ENCODE assay signal across 16 mouse cellular contexts in genomic region chr2:164773229-164773988, GRCm38 (mm10). TPM values are rescaled to one million over a fixed set of nuclear protein-coding genes. Genes with fewer than 3 reads are reported as not detected.
DNase-seq lines count a peak whose midpoint lies in the region; ATAC-seq and TF ChIP-seq lines count a peak whose summit lies in the region.
"Had no signal": no experiment of that assay in that cellular context is flagged by ENCODE, and none has a peak within 500 bp of the region (broad histone marks: within the 10 kb centered on the region; RNA-seq: fewer than 3 reads in every experiment).

No protein-coding gene starts in this region.

- no peak for TF ChIP-seq RAD21 in CH12.LX (IDR thresholded peaks at IDR 0.05; ENCODE audit: low read depth, low read length)

- H3K4me2 ChIP-seq in intestine, embryonic 15.5 days (replicated peaks) = no peak overlapping the region
- H3K4me2 ChIP-seq in intestine, postnatal 0 days (replicated peaks; ENCODE audit: low read depth) = no peak overlapping the region
- H3K4me2 ChIP-seq in CH12.LX (ENCODE audit: insufficient read depth, low read depth, poor library complexity, severe bottlenecking) = no peak overlapping the region
- H3K4me2 ChIP-seq in liver, postnatal 0 days (ENCODE audit: low read depth, low read length) = peak overlapping the region; percentile 94
- no peak overlapping the region for H3K4me2 ChIP-seq in hindbrain, embryonic 13.5 days
- H3K4me2 ChIP-seq: hindbrain, embryonic 15.5 days had no signal

- peaks cover 2% of the 10 kb centered on the region for H3K36me3 ChIP-seq in intestine, embryonic 15.5 days
- H3K36me3 ChIP-seq in intestine, postnatal 0 days (ENCODE audit: control insufficient read depth, insufficient read depth) = peaks cover 11% of the 10 kb centered on the region; the same call in 1 of the 2 replicates
- peaks cover 17 to 33% of the 10 kb centered on the region in 2 experiments for H3K36me3 ChIP-seq in CH12.LX (replicated peaks in 1 of 2; ENCODE audit: control insufficient read depth in 1 of 2, insufficient read depth in 1 of 2, low read length in 1 of 2)
- peaks cover 24% of the 10 kb centered on the region for H3K36me3 ChIP-seq in liver, postnatal 0 days (replicated peaks; ENCODE audit: insufficient read depth, low read length)
- peaks cover under 1% of the 10 kb centered on the region; the same call in 1 of the 2 replicates for H3K36me3 ChIP-seq in hindbrain, embryonic 13.5 days
- H3K36me3 ChIP-seq: hindbrain, embryonic 15.5 days had no signal

- 0 out of 2 replicates have a peak overlapping the region, but pooled peaks have one; percentile 22 for H3K27ac ChIP-seq in intestine, embryonic 15.5 days
- no peak overlapping the region for H3K27ac ChIP-seq in intestine, postnatal 0 days (ENCODE audit: low read depth, low read length)
- no peak overlapping the region for H3K27ac ChIP-seq in CH12.LX (ENCODE audit: insufficient read depth, low read depth)
- H3K27ac ChIP-seq in embryonic fibroblast, embryonic 13.5 days (ENCODE audit: insufficient read depth, low read length) = no peak overlapping the region
- H3K27ac ChIP-seq in liver, postnatal 0 days (ENCODE audit: low read depth) = peak overlapping the region; percentile 86
- no peak overlapping the region for H3K27ac ChIP-seq in hindbrain, embryonic 13.5 days
- H3K27ac ChIP-seq: forebrain, embryonic 10.5 days; hindbrain, embryonic 15.5 days had no signal

- DNase-seq in CH12.LX (ENCODE audit: extremely low read depth) = no peak
- DNase-seq in liver, postnatal 0 days = no peak
- DNase-seq in frontal cortex, postnatal 25 days (ENCODE audit: low spot score in 2 of 2) = no peak
- DNase-seq: adrenal gland, postnatal 25 days; cerebellum, adult 9-11 months; kidney, adult 18-20 months; kidney, postnatal 25 days; layer of hippocampus, adult 9-11 months had no signal

- no peak overlapping the region for H3K4me3 ChIP-seq in intestine, embryonic 15.5 days (replicated peaks)
- no peak overlapping the region for H3K4me3 ChIP-seq in intestine, postnatal 0 days (ENCODE audit: low read depth, low read length)
- H3K4me3 ChIP-seq in CH12.LX (replicated peaks in 1 of 3; ENCODE audit: low read depth in 2 of 3, low read length in 2 of 3, poor library complexity in 1 of 3) = no peak overlapping the region
- no peak overlapping the region for H3K4me3 ChIP-seq in embryonic fibroblast, embryonic 13.5 days (ENCODE audit: insufficient read depth, low read length)
- peak overlapping the region; percentile 0; the same call in 1 of the 2 replicates for H3K4me3 ChIP-seq in liver, postnatal 0 days (ENCODE audit: low read depth, low read length)
- no peak overlapping the region for H3K4me3 ChIP-seq in hindbrain, embryonic 13.5 days
- H3K4me3 ChIP-seq: forebrain, embryonic 10.5 days; hindbrain, embryonic 15.5 days had no signal

- no peaks in the 10 kb centered on the region for H3K27me3 ChIP-seq in intestine, embryonic 15.5 days (replicated peaks)
- H3K27me3 ChIP-seq in intestine, postnatal 0 days (replicated peaks; ENCODE audit: control insufficient read depth, insufficient read depth, low read length) = no peaks in the 10 kb centered on the region
- peaks cover 20% of the 10 kb centered on the region for H3K27me3 ChIP-seq in CH12.LX (replicated peaks)
- peaks cover 6% of the 10 kb centered on the region; the same call in 1 of the 2 replicates for H3K27me3 ChIP-seq in liver, postnatal 0 days (ENCODE audit: insufficient read depth, low read length)
- H3K27me3 ChIP-seq in hindbrain, embryonic 13.5 days = 0 out of 2 replicates have a peak, but pooled peaks cover 3% of the 10 kb centered on the region
- H3K27me3 ChIP-seq: hindbrain, embryonic 15.5 days had no signal

- peaks cover 10% of the 10 kb centered on the region; the same call in 1 of the 2 replicates for H3K79me2 ChIP-seq in CH12.LX (replicated peaks; ENCODE audit: control insufficient read depth, extremely low read depth, insufficient read depth, poor library complexity, severe bottlenecking)

- WGBS in intestine, embryonic 15.5 days = 74% methylated on average over 14 of the region's 14 CpGs
- WGBS in intestine, postnatal 0 days = 72% methylated on average over 14 of the region's 14 CpGs
- 68% methylated on average over 14 of the region's 14 CpGs for WGBS in liver, postnatal 0 days (ENCODE audit: insufficient replicate concordance)
- whole genome bisulfite sequencing in hindbrain, embryonic 13.5 days = 82% methylated on average over 14 of the region's 14 CpGs

- H3K9ac ChIP-seq in intestine, embryonic 15.5 days = no peak overlapping the region
- no peak overlapping the region for H3K9ac ChIP-seq in intestine, postnatal 0 days (ENCODE audit: low read depth, low read length)
- no peak overlapping the region for H3K9ac ChIP-seq in CH12.LX (ENCODE audit: insufficient read depth, low read depth)
- H3K9ac ChIP-seq in liver, postnatal 0 days (replicated peaks) = peak overlapping the region; percentile 3
- no peak overlapping the region for H3K9ac ChIP-seq in hindbrain, embryonic 13.5 days
- H3K9ac ChIP-seq: hindbrain, embryonic 15.5 days had no signal

- in situ Hi-C loops in CH12.LX (cut with MboI; ENCODE audit: low pct_ligation_motif_present, low pct_unique_long_range_greater_than_20kb, low sequenced_read_pairs) = no loop called here

- dilution Hi-C loops in CH12.LX (cut with MboI; ENCODE audit: extremely low pct_ligation_motif_present, extremely low pct_unique_long_range_greater_than_20kb, low sequenced_read_pairs) = no loop called here

- TF ChIP-seq POLR2A in CH12.LX (IDR thresholded peaks at IDR 0.05; ENCODE audit: low read depth, low read length) = peak; percentile 24
- TF ChIP-seq POLR2A in embryonic fibroblast, embryonic 13.5 days (IDR thresholded peaks at IDR 0.05; ENCODE audit: low read depth, low read length) = peak; percentile 29; the same call in 1 of the 2 replicates

- no peak for TF ChIP-seq CTCF in intestine, postnatal 0 days (IDR thresholded peaks at IDR 0.05; ENCODE audit: low read depth)
- no peak for TF ChIP-seq CTCF in CH12.LX (conservative IDR thresholded peaks at IDR 0.05 in 1 of 2, IDR thresholded peaks at IDR 0.05 in 1 of 2; ENCODE audit: low read depth in 2 of 2, low read length in 2 of 2)
- TF ChIP-seq CTCF in embryonic fibroblast, embryonic 13.5 days (IDR thresholded peaks at IDR 0.05; ENCODE audit: borderline replicate concordance, insufficient read depth, low read length) = no peak
- no peak for TF ChIP-seq CTCF in liver, postnatal 0 days (IDR thresholded peaks at IDR 0.05; ENCODE audit: low read depth)

- ATAC-seq in intestine, embryonic 15.5 days = no peak
- ATAC-seq in intestine, postnatal 0 days = no peak
- no peak for ATAC-seq in liver, postnatal 0 days
- no peak for ATAC-seq in hindbrain, embryonic 13.5 days (ENCODE audit: low FRiP score)
- ATAC-seq: lung, postnatal 0 days had no signal

- no peaks in the 10 kb centered on the region for H3K9me3 ChIP-seq in intestine, embryonic 15.5 days
- H3K9me3 ChIP-seq in intestine, postnatal 0 days (ENCODE audit: control insufficient read depth) = no peaks in the 10 kb centered on the region
- H3K9me3 ChIP-seq in CH12.LX (replicated peaks; ENCODE audit: low read length) = no peaks in the 10 kb centered on the region
- H3K9me3 ChIP-seq in liver, postnatal 0 days (ENCODE audit: low read length) = no peaks in the 10 kb centered on the region
- no peaks in the 10 kb centered on the region for H3K9me3 ChIP-seq in hindbrain, embryonic 13.5 days
- H3K9me3 ChIP-seq: forebrain, embryonic 10.5 days; hindbrain, embryonic 15.5 days had no signal

- peaks cover 20% of the 10 kb centered on the region for H3K4me1 ChIP-seq in intestine, embryonic 15.5 days (replicated peaks)
- peaks cover 10% of the 10 kb centered on the region; the same call in 1 of the 2 replicates for H3K4me1 ChIP-seq in intestine, postnatal 0 days (replicated peaks; ENCODE audit: control insufficient read depth, insufficient read depth, low read length)
- H3K4me1 ChIP-seq in CH12.LX (ENCODE audit: control insufficient read depth in 1 of 2, insufficient read depth in 2 of 2) = peaks cover 7 to 19% of the 10 kb centered on the region in 2 experiments
- H3K4me1 ChIP-seq in embryonic fibroblast, embryonic 13.5 days (ENCODE audit: control insufficient read depth, insufficient read depth, low read length) = 0 out of 2 replicates have a peak, but pooled peaks cover 7% of the 10 kb centered on the region
- peaks cover 27% of the 10 kb centered on the region for H3K4me1 ChIP-seq in liver, postnatal 0 days (ENCODE audit: insufficient read depth)
- peaks cover 26% of the 10 kb centered on the region for H3K4me1 ChIP-seq in hindbrain, embryonic 13.5 days (replicated peaks)

- TF ChIP-seq EP300 in CH12.LX (IDR thresholded peaks at IDR 0.05; ENCODE audit: low read length) = no peak
- no peak for TF ChIP-seq EP300 in liver, postnatal 0 days (IDR thresholded peaks at IDR 0.05; ENCODE audit: low read depth)

RNA-seq across cellular contexts. Expression of gene Ube2c, which starts 3.7 kb away (rescaled TPM):
- 431 and 439 TPM in 2 replicates for polyA plus RNA-seq in intestine, embryonic 15.5 days (2015; fragmentation: Nextera tagmentation; extraction: Ambion mirVana)
- 118 and 121 TPM in 2 replicates for polyA plus RNA-seq in intestine, postnatal 0 days (2015; fragmentation: Nextera tagmentation; extraction: Ambion mirVana)
- total RNA-seq in CH12.LX (2012; rRNA removed) = 103 and 121 TPM in 2 replicates
- 104 and 126 TPM in 2 replicates for total RNA-seq in CH12.LX (2014; rRNA removed)
- polyA plus RNA-seq in CH12.LX (2012; ENCODE audit: insufficient read length, low read depth) = 156 and 226 TPM in 2 replicates
- polyA plus RNA-seq in embryonic fibroblast, embryonic 13.5 days (2011; ENCODE audit: insufficient read length, low read depth, missing spikeins) = 101 and 146 TPM in 2 replicates
- polyA plus RNA-seq in liver, postnatal 0 days (2015; fragmentation: Nextera tagmentation; extraction: Ambion mirVana) = 243 and 277 TPM in 2 replicates
- polyA plus RNA-seq in hindbrain, embryonic 13.5 days (2015; fragmentation: Nextera tagmentation; extraction: Ambion mirVana) = 97.2 and 108 TPM in 2 replicates

RNA-seq across cellular contexts. Expression of gene Tnnc2, which starts 6.4 kb away (rescaled TPM):
- 1.7 and 6.9 TPM in 2 replicates for polyA plus RNA-seq in intestine, embryonic 15.5 days (2015; fragmentation: Nextera tagmentation; extraction: Ambion mirVana)
- 0.51 and 0.73 TPM in 2 replicates for polyA plus RNA-seq in intestine, postnatal 0 days (2015; fragmentation: Nextera tagmentation; extraction: Ambion mirVana)
- total RNA-seq in CH12.LX (2012; rRNA removed) (not detected in 2 replicates), CH12.LX (2014; rRNA removed) (not detected in 2 replicates)
- not detected in 2 replicates for polyA plus RNA-seq in CH12.LX (2012; ENCODE audit: insufficient read length, low read depth)
- not detected in 2 replicates for polyA plus RNA-seq in embryonic fibroblast, embryonic 13.5 days (2011; ENCODE audit: insufficient read length, low read depth, missing spikeins)
- 6.5 and 127 TPM in 2 replicates for polyA plus RNA-seq in liver, postnatal 0 days (2015; fragmentation: Nextera tagmentation; extraction: Ambion mirVana)
- 1.3 and 3.9 TPM in 2 replicates for polyA plus RNA-seq in hindbrain, embryonic 13.5 days (2015; fragmentation: Nextera tagmentation; extraction: Ambion mirVana)
- total RNA-seq: adrenal gland, postnatal 25 days; granulocyte monocyte progenitor cell, adult 5-6 weeks had no signal
- polyA plus RNA-seq: forebrain, embryonic 10.5 days had no signal

RNA-seq across cellular contexts. Expression of gene Snx21, which starts 12.2 kb away (rescaled TPM):
- polyA plus RNA-seq in intestine, embryonic 15.5 days (2015; fragmentation: Nextera tagmentation; extraction: Ambion mirVana) = 18.4 and 21.2 TPM in 2 replicates
- 12.5 and 13.0 TPM in 2 replicates for polyA plus RNA-seq in intestine, postnatal 0 days (2015; fragmentation: Nextera tagmentation; extraction: Ambion mirVana)
- 2.3 and 3.3 TPM in 2 replicates for total RNA-seq in CH12.LX (2012; rRNA removed)
- 0.71 and 1.1 TPM in 2 replicates for total RNA-seq in CH12.LX (2014; rRNA removed)
- polyA plus RNA-seq in CH12.LX (2012; ENCODE audit: insufficient read length, low read depth) = 1.1 and 1.5 TPM in 2 replicates
- 14.4 and 18.2 TPM in 2 replicates for polyA plus RNA-seq in embryonic fibroblast, embryonic 13.5 days (2011; ENCODE audit: insufficient read length, low read depth, missing spikeins)
- 6.1 and 7.4 TPM in 2 replicates for polyA plus RNA-seq in liver, postnatal 0 days (2015; fragmentation: Nextera tagmentation; extraction: Ambion mirVana)
- polyA plus RNA-seq in hindbrain, embryonic 13.5 days (2015; fragmentation: Nextera tagmentation; extraction: Ambion mirVana) = 21.0 and 22.4 TPM in 2 replicates

RNA-seq across cellular contexts. Expression of gene Dnttip1, which starts 27.6 kb away (rescaled TPM):
- polyA plus RNA-seq in intestine, embryonic 15.5 days (2015; fragmentation: Nextera tagmentation; extraction: Ambion mirVana) = 60.4 and 62.5 TPM in 2 replicates
- polyA plus RNA-seq in intestine, postnatal 0 days (2015; fragmentation: Nextera tagmentation; extraction: Ambion mirVana) = 39.4 and 43.3 TPM in 2 replicates
- total RNA-seq in CH12.LX (2012; rRNA removed) (14.0 and 15.2 TPM in 2 replicates), CH12.LX (2014; rRNA removed) (17.1 and 17.6 TPM in 2 replicates)
- 29.7 and 35.0 TPM in 2 replicates for polyA plus RNA-seq in CH12.LX (2012; ENCODE audit: insufficient read length, low read depth)
- polyA plus RNA-seq in embryonic fibroblast, embryonic 13.5 days (2011; ENCODE audit: insufficient read length, low read depth, missing spikeins) = 28.7 and 30.8 TPM in 2 replicates
- polyA plus RNA-seq in liver, postnatal 0 days (2015; fragmentation: Nextera tagmentation; extraction: Ambion mirVana) = 33.7 and 34.2 TPM in 2 replicates
- polyA plus RNA-seq in hindbrain, embryonic 13.5 days (2015; fragmentation: Nextera tagmentation; extraction: Ambion mirVana) = 65.0 and 72.3 TPM in 2 replicates

RNA-seq across cellular contexts. Expression of gene Wfdc3, which starts 27.7 kb away (rescaled TPM):
- polyA plus RNA-seq in intestine, embryonic 15.5 days (2015; fragmentation: Nextera tagmentation; extraction: Ambion mirVana) = 1.8 and 2.0 TPM in 2 replicates
- polyA plus RNA-seq in intestine, postnatal 0 days (2015; fragmentation: Nextera tagmentation; extraction: Ambion mirVana) = 0.85 and 0.95 TPM in 2 replicates
- total RNA-seq in CH12.LX (2012; rRNA removed) (0.08 and 0.21 TPM in 2 replicates), CH12.LX (2014; rRNA removed) (0.14 TPM in 1 of 2 replicates, not detected in the other)
- not detected in 2 replicates for polyA plus RNA-seq in CH12.LX (2012; ENCODE audit: insufficient read length, low read depth)
- polyA plus RNA-seq in embryonic fibroblast, embryonic 13.5 days (2011; ENCODE audit: insufficient read length, low read depth, missing spikeins) = not detected in 2 replicates
- 2.0 and 2.5 TPM in 2 replicates for polyA plus RNA-seq in liver, postnatal 0 days (2015; fragmentation: Nextera tagmentation; extraction: Ambion mirVana)
- 0.95 and 1.2 TPM in 2 replicates for polyA plus RNA-seq in hindbrain, embryonic 13.5 days (2015; fragmentation: Nextera tagmentation; extraction: Ambion mirVana)
- total RNA-seq: granulocyte monocyte progenitor cell, adult 5-6 weeks had no signal

Comparison
In these comparisons a context has a peak if more than half of its experiments do, and no peak if none do; other contexts are left out.
1. H3K27ac ChIP-seq: peak in intestine, embryonic 15.5 days (single experiment) and liver, postnatal 0 days (single experiment); none in intestine, postnatal 0 days (single experiment), CH12.LX (single experiment), embryonic fibroblast, embryonic 13.5 days (single experiment) and hindbrain, embryonic 13.5 days (single experiment).